Mouse (Mus musculus) embryonic facial prominence, embryonic 14.5 days (tissue): Measurements from ENCODE around the gene Slc10a6. TPM values are rescaled to one million over a fixed set of nuclear protein-coding genes. Genes with fewer than 3 reads are reported as not detected.

Experiments
- ATAC-seq: fragments of 200-750 bp; cut with Nextera tagmentation; 2 replicates; pipeline ENCODE4 v1.8.0; 2017; ENCODE audit warnings: low read depth, moderate number of reproducible peaks, moderate TSS enrichment
- DNase-seq: peaks from one replicate; pipeline ENCODE4 v3.0.0-alpha.2; 2015; ENCODE audit warnings: low spot score
- H3K27ac ChIP-seq: fragments of 300-500 bp; sonication (generic); replicated peaks from 2 replicates; pipeline ENCODE4 v1.5.1; 2014; ENCODE audit warnings: low read depth, mild to moderate bottlenecking, low read length, moderate library complexity
- H3K27me3 ChIP-seq: fragments of 300-500 bp; sonication (generic); replicated peaks from 2 replicates; pipeline ENCODE4 v1.6.1; 2014; ENCODE audit warnings: low read length; ENCODE audit not compliant: control insufficient read depth, insufficient read depth
- H3K36me3 ChIP-seq: fragments of 300-500 bp; sonication (generic); 2 replicates; pipeline ENCODE4 v1.6.1; 2014; ENCODE audit warnings: low read length, mixed read lengths; ENCODE audit not compliant: control insufficient read depth, insufficient read depth
- H3K4me1 ChIP-seq: fragments of 300-500 bp; sonication (generic); 2 replicates; pipeline ENCODE4 v1.6.1; 2014; ENCODE audit warnings: antibody characterized with exemption, low read length; ENCODE audit not compliant: control insufficient read depth, insufficient read depth
- H3K4me2 ChIP-seq: fragments of 300-500 bp; sonication (generic); 2 replicates; pipeline ENCODE4 v1.6.1; 2014; ENCODE audit warnings: low read depth, mild to moderate bottlenecking, low read length, moderate library complexity, mixed read lengths
- H3K4me3 ChIP-seq: fragments of 300-500 bp; sonication (generic); 2 replicates; pipeline ENCODE4 v1.5.1; 2014; ENCODE audit warnings: low read depth, mild to moderate bottlenecking, low read length
- H3K9ac ChIP-seq: fragments of 300-500 bp; sonication (generic); 2 replicates; pipeline ENCODE4 v1.6.1; 2014; ENCODE audit warnings: low read depth, mild to moderate bottlenecking, low read length, moderate library complexity, mixed read lengths
- H3K9me3 ChIP-seq: fragments of 300-500 bp; sonication (generic); 2 replicates; pipeline ENCODE4 v1.6.1; 2016; ENCODE audit warnings: low read length; ENCODE audit not compliant: control insufficient read depth
- WGBS: fragments of 180-500 bp; shearing (Covaris S2); extraction: QIAGEN DNeasy Blood & Tissue Kit; methylation state at CpG from one replicate; pipeline ENCODE4 v1.1.7; 2014; 5-methylcytosine and 5-hydroxymethylcytosine counted together
- polyA plus RNA-seq: library from polyadenylated mRNA; unstranded; fragments of >200 nt; fragmentation: Nextera tagmentation; extraction: Ambion mirVana; gene quantifications from 2 replicates; pipeline ENCODE4 v1.2.1, GENCODE M21; 2014

Slc10a6 gene
- polyA plus RNA-seq, 1 experiment from 2014 or later = 1.6 TPM

GRCm38 (mm10) chr5:103595394-103596226 lies 33.6 kb downstream of the Slc10a6 start:
- H3K4me3 ChIP-seq = no peak overlapping the region
- H3K4me1 ChIP-seq = no peaks in the 10 kb centered on the region; the same call in 1 of the 2 replicates
- peaks cover 10% of the 10 kb centered on the region; the same call in 1 of the 2 replicates for H3K36me3 ChIP-seq
- H3K9ac ChIP-seq = no peak overlapping the region
- H3K9me3 ChIP-seq = no peaks in the 10 kb centered on the region
- no peak overlapping the region for H3K4me2 ChIP-seq
- DNase-seq (peak; percentile 43), ATAC-seq (no peak)
- H3K27ac ChIP-seq = peak overlapping the region; percentile 41
- WGBS = 65% methylated on average over 13 of the region's 13 CpGs
- no peaks in the 10 kb centered on the region for H3K27me3 ChIP-seq

DNA sequence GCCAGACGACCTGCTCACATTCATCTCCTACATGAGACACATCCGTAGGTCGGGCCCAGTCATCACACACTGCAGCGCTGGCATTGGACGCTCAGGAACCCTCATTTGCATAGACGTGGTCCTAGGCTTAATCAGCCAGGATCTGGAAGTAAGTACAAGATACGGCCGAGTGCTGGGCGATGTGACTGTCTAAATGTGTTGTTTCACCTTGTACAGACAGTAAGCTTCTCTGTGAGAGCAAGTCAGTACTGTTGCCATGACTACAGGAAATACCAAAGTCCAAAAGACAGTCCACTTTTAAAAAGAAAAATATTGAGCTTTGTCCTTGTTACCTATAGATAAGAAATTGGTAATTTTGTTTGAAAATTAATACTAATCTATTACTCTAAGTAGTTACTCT lies 35.6 kb downstream of the Slc10a6 start:
- ATAC-seq (no peak), DNase-seq (no peak)
- no peaks in the 10 kb centered on the region for H3K4me1 ChIP-seq
- no peak overlapping the region for H3K9ac ChIP-seq
- H3K9me3 ChIP-seq = no peaks in the 10 kb centered on the region
- H3K27ac ChIP-seq = no peak overlapping the region
- peaks cover 8% of the 10 kb centered on the region; the same call in 1 of the 2 replicates for H3K36me3 ChIP-seq
- H3K4me2 ChIP-seq = no peak overlapping the region
- H3K27me3 ChIP-seq = no peaks in the 10 kb centered on the region
- 81% methylated on average over 9 of the region's 9 CpGs for WGBS
- H3K4me3 ChIP-seq = no peak overlapping the region

GRCm38 (mm10) chr5:103592706-103593105 lies 36.5 kb downstream of the Slc10a6 start:
- 79% methylated on average over 8 of the region's 8 CpGs for WGBS
- H3K9ac ChIP-seq = no peak overlapping the region

GRCm38 (mm10) chr5:103591846-103592245 lies 37.4 kb downstream of the Slc10a6 start:
- Histone ChIP-seq H3K27ac (no peak overlapping the region), H3K36me3 (peaks cover 18% of the 10 kb centered on the region), H3K9ac (no peak overlapping the region), H3K4me1 (no peaks in the 10 kb centered on the region), H3K27me3 (no peaks in the 10 kb centered on the region), H3K4me2 (no peak overlapping the region), H3K9me3 (no peaks in the 10 kb centered on the region), H3K4me3 (no peak overlapping the region)
- 71% methylated on average over 7 of the region's 7 CpGs for WGBS
- ATAC-seq (no peak), DNase-seq (peak; percentile 27)

More at GRCm38 (mm10) chr5:103592706-103593105, 36.5 kb downstream of the Slc10a6 start:
- no peak for ATAC-seq
- Histone ChIP-seq H3K9me3 (no peaks in the 10 kb centered on the region), H3K27ac (no peak overlapping the region), H3K36me3 (peaks cover 10% of the 10 kb centered on the region), H3K27me3 (no peaks in the 10 kb centered on the region), H3K4me2 (no peak overlapping the region), H3K4me3 (no peak overlapping the region), H3K4me1 (no peaks in the 10 kb centered on the region)
- no peak for DNase-seq

- Histone ChIP-seq H3K9me3 (no peaks in the 10 kb centered on the region), H3K4me2 (no peak overlapping the region), H3K27me3 (no peaks in the 10 kb centered on the region), H3K36me3 (peaks cover 36% of the 10 kb centered on the region), H3K4me1 (no peaks in the 10 kb centered on the region), H3K9ac (no peak overlapping the region), H3K4me3 (no peak overlapping the region), H3K27ac (no peak overlapping the region)
- no peak for DNase-seq
- ATAC-seq = 0 out of 2 replicates have a peak, but pooled peaks have one; percentile 15
- WGBS = 81% methylated on average over 7 of the region's 7 CpGs
These were observed 42.0 kb downstream of the Slc10a6 start for GRCm38 (mm10) chr5:103587219-103587618.

GRCm38 (mm10) chr5:103579680-103580420 lies 49.4 kb downstream of the Slc10a6 start:
- WGBS = 70% methylated on average over 11 of the region's 11 CpGs
- no peak overlapping the region for H3K27ac ChIP-seq

DNA sequence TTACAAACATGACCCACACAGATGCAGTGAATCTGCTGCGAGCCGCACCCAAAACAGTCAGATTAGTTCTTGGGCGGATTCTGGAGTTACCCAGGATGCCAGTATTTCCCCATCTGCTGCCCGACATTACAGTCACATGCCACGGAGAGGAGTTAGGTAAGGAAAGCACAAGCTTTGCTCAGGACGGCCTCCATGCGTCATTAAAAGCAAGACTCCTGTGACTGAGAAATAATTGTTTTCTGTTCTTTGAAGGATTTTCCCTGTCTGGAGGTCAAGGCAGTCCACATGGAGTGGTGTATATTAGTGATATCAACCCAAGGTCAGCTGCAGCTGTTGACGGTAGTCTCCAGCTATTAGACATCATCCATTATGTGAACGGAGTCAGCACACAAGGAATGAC lies 59.8 kb downstream of the Slc10a6 start:
- ATAC-seq = no peak
- 90% methylated on average over 9 of the region's 9 CpGs for WGBS
- H3K36me3 ChIP-seq = peaks cover 32% of the 10 kb centered on the region

More at GRCm38 (mm10) chr5:103579680-103580420, 49.4 kb downstream of the Slc10a6 start:
- Histone ChIP-seq H3K27me3 (no peaks in the 10 kb centered on the region), H3K4me1 (no peaks in the 10 kb centered on the region), H3K9ac (no peak overlapping the region), H3K36me3 (peaks cover 22% of the 10 kb centered on the region), H3K4me2 (no peak overlapping the region), H3K4me3 (no peak overlapping the region), H3K9me3 (no peaks in the 10 kb centered on the region)
- DNase-seq = peak; percentile 55
- ATAC-seq = no peak

DNA sequence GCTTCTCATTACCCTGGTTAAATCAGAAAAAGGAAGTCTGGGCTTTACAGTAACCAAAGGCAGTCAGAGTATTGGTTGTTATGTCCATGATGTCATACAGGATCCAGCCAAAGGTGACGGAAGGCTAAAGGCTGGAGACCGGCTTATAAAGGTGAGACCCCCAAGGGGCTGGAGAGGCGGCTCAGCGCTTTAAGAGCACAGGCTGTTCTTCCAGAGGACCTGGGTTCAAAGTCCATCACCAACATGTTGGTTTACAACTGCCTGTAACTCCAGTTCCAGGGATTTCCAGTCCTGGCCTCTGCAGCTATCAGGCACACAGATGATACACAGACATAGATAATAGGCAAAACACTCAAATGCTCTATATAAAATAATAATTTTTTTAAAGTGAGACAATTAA lies 61.2 kb downstream of the Slc10a6 start:
- 93% methylated on average over 4 of the region's 4 CpGs for WGBS
- no peak for DNase-seq
- Histone ChIP-seq H3K9me3 (no peaks in the 10 kb centered on the region), H3K9ac (no peak overlapping the region), H3K4me2 (no peak overlapping the region), H3K4me3 (no peak overlapping the region), H3K4me1 (no peaks in the 10 kb centered on the region), H3K27ac (no peak overlapping the region), H3K36me3 (peaks cover 45% of the 10 kb centered on the region), H3K27me3 (no peaks in the 10 kb centered on the region)
- ATAC-seq = no peak

More for the DNA sequence above, 59.8 kb downstream of the Slc10a6 start:
- Histone ChIP-seq H3K9me3 (no peaks in the 10 kb centered on the region), H3K9ac (no peak overlapping the region), H3K27me3 (no peaks in the 10 kb centered on the region), H3K4me3 (no peak overlapping the region), H3K4me2 (no peak overlapping the region), H3K27ac (no peak overlapping the region), H3K4me1 (no peaks in the 10 kb centered on the region)
- no peak for DNase-seq
